Mouse (Mus musculus) G1E (cell line): Measurements from ENCODE around the gene Ldlrap1. TPM values are rescaled to one million over a fixed set of nuclear protein-coding genes. Genes with fewer than 3 reads are reported as not detected.

Experiments used
- ATAC-seq: 2 replicates; pipeline ENCODE4 v1.8.0; 2016; ENCODE audit warnings: mild to moderate bottlenecking; ENCODE audit not compliant: insufficient number of reproducible peaks, poor library complexity, low FRiP score, severe bottlenecking; ENCODE audit errors: extremely low read depth
- DNase-seq: peaks from one replicate; pipeline ENCODE4 v3.0.0; 2012; ENCODE audit warnings: low spot score
- H3K27me3 ChIP-seq: 2 replicates; pipeline ENCODE4 v1.6.1; 2012; ENCODE audit warnings: mild to moderate bottlenecking, low read length, inconsistent platforms; ENCODE audit not compliant: insufficient read depth
- H3K36me3 ChIP-seq: replicated peaks from 2 replicates; pipeline ENCODE3; 2012; ENCODE audit warnings: mild to moderate bottlenecking, inconsistent platforms
- H3K4me1 ChIP-seq: 2 replicates; pipeline ENCODE4 v1.6.1; 2012; ENCODE audit warnings: low read depth, low read length, inconsistent platforms, mixed read lengths; ENCODE audit not compliant: insufficient read depth
- H3K4me3 ChIP-seq: 2 replicates; pipeline ENCODE4 v1.5.1; 2012; ENCODE audit warnings: low read depth, mild to moderate bottlenecking, inconsistent platforms, low read length, moderate library complexity, mixed read lengths
- H3K9me3 ChIP-seq: replicated peaks from 2 replicates; pipeline ENCODE4 v1.6.1; 2012; ENCODE audit warnings: inconsistent platforms
- CTCF ChIP-seq: IDR thresholded peaks from 2 replicates; pipeline ENCODE4 v1.5.1; 2012; ENCODE audit warnings: low read depth, low read length, inconsistent platforms, mixed read lengths
- GATA1 ChIP-seq: IDR thresholded peaks from 2 replicates; pipeline ENCODE4 v1.6.1; 2012; ENCODE audit warnings: borderline replicate concordance, low read length, inconsistent platforms, mixed read lengths
- GATA2 ChIP-seq: IDR thresholded peaks from 2 replicates; pipeline ENCODE4 v1.6.1; 2012; ENCODE audit warnings: low read depth, low read length, inconsistent platforms, borderline replicate concordance
- POLR2AphosphoS5 ChIP-seq: IDR thresholded peaks from 2 replicates; pipeline ENCODE4 v1.6.1; 2012; ENCODE audit warnings: low read depth, low read length, inconsistent platforms; ENCODE audit not compliant: insufficient replicate concordance
- TAL1 ChIP-seq: conservative IDR thresholded peaks from 2 replicates; pipeline ENCODE4 v1.6.1; 2012; ENCODE audit warnings: low read depth, low read length, inconsistent platforms, mixed read lengths
- polyA plus RNA-seq: library from polyadenylated mRNA; stranded (reverse); fragments of >175 nt; gene quantifications from 2 replicates; pipeline ENCODE4 v1.2.3, GENCODE M21; 2012
- total RNA-seq, 2 experiments: library from RNA; stranded (forward) in 1 of 2; stranded (reverse) in 1 of 2; fragments of 200-1000 nt in 1 of 2; fragments of >200 nt in 1 of 2; fragmentation: Nextera tagmentation in 1 of 2; gene quantifications; 2 replicates each; pipeline ENCODE4 v1.2.3; 2014 to 2017

Ldlrap1 gene
- total and polyA plus RNA-seq, 3 experiments = 9.4 to 23.3 (median 14.6) TPM

GRCm38 (mm10) chr4:134734038-134734628 lies 33.7 kb downstream of the Ldlrap1 start:
- Histone ChIP-seq H3K36me3 (peaks cover 34% of the 10 kb centered on the region), H3K27me3 (peaks cover 15% of the 10 kb centered on the region), H3K4me1 (peaks cover 13% of the 10 kb centered on the region), H3K9me3 (no peaks in the 10 kb centered on the region), H3K4me3 (no peak overlapping the region; the same call in 1 of the 2 replicates)
- no peak for TF ChIP-seq TAL1
- TF ChIP-seq POLR2AphosphoS5 = no peak
- DNase-seq (no peak), ATAC-seq (no peak)

GRCm38 (mm10) chr4:134733371-134733770 lies 34.5 kb downstream of the Ldlrap1 start:
- ATAC-seq (no peak), DNase-seq (no peak)
- TF ChIP-seq CTCF (no peak), TAL1 (no peak), GATA1 (no peak), POLR2AphosphoS5 (no peak), GATA2 (no peak)
- Histone ChIP-seq H3K36me3 (peaks cover 27% of the 10 kb centered on the region), H3K4me1 (peaks cover 13% of the 10 kb centered on the region), H3K4me3 (no peak overlapping the region), H3K27me3 (peaks cover 18% of the 10 kb centered on the region), H3K9me3 (no peaks in the 10 kb centered on the region)

GRCm38 (mm10) chr4:134730106-134730505 lies 37.7 kb downstream of the Ldlrap1 start:
- no peak for TF ChIP-seq GATA2
- TF ChIP-seq CTCF = no peak
- TF ChIP-seq POLR2AphosphoS5 = no peak
- no peak for TF ChIP-seq GATA1
- no peak for TF ChIP-seq TAL1
- ATAC-seq = no peak
- peaks cover 30% of the 10 kb centered on the region for H3K27me3 ChIP-seq
- H3K9me3 ChIP-seq = no peaks in the 10 kb centered on the region
- no peak overlapping the region for H3K4me3 ChIP-seq
- no peak for DNase-seq
- peaks cover 2% of the 10 kb centered on the region for H3K36me3 ChIP-seq
- H3K4me1 ChIP-seq = peaks cover 18% of the 10 kb centered on the region

GRCm38 (mm10) chr4:134725735-134726345 lies 42.0 kb downstream of the Ldlrap1 start:
- H3K4me1 ChIP-seq = peaks cover 7% of the 10 kb centered on the region
- TF ChIP-seq CTCF (no peak), GATA1 (no peak), GATA2 (no peak), TAL1 (no peak), POLR2AphosphoS5 (no peak)
- ATAC-seq = no peak

GRCm38 (mm10) chr4:134724974-134725373 lies 42.9 kb downstream of the Ldlrap1 start:
- ATAC-seq = no peak
- Histone ChIP-seq H3K4me1 (peaks cover 7% of the 10 kb centered on the region; the same call in 1 of the 2 replicates), H3K9me3 (no peaks in the 10 kb centered on the region), H3K4me3 (no peak overlapping the region), H3K27me3 (peaks cover 38% of the 10 kb centered on the region), H3K36me3 (no peaks in the 10 kb centered on the region)
- no peak for DNase-seq
- no peak for TF ChIP-seq GATA1
- TF ChIP-seq TAL1 = no peak
- TF ChIP-seq GATA2 = no peak
- no peak for TF ChIP-seq CTCF

More at GRCm38 (mm10) chr4:134725735-134726345, 42.0 kb downstream of the Ldlrap1 start:
- Histone ChIP-seq H3K27me3 (peaks cover 35% of the 10 kb centered on the region), H3K4me3 (no peak overlapping the region), H3K9me3 (no peaks in the 10 kb centered on the region), H3K36me3 (no peaks in the 10 kb centered on the region)
- DNase-seq = no peak

- H3K27me3 ChIP-seq = peaks cover 40% of the 10 kb centered on the region
- no peak for TF ChIP-seq GATA2
- no peak for TF ChIP-seq CTCF
- TF ChIP-seq POLR2AphosphoS5 = no peak
- no peak for TF ChIP-seq GATA1
- TF ChIP-seq TAL1 = no peak
- H3K36me3 ChIP-seq = no peaks in the 10 kb centered on the region
- H3K4me3 ChIP-seq = no peak overlapping the region
- no peak for ATAC-seq
- peaks cover 10% of the 10 kb centered on the region; the same call in 1 of the 2 replicates for H3K4me1 ChIP-seq
- no peaks in the 10 kb centered on the region for H3K9me3 ChIP-seq
- no peak for DNase-seq
Measured at GRCm38 (mm10) chr4:134723251-134723650, 44.6 kb downstream of the Ldlrap1 start.
